Mouse (Mus musculus): ENCODE results near the gene Cd2ap.

DNA sequence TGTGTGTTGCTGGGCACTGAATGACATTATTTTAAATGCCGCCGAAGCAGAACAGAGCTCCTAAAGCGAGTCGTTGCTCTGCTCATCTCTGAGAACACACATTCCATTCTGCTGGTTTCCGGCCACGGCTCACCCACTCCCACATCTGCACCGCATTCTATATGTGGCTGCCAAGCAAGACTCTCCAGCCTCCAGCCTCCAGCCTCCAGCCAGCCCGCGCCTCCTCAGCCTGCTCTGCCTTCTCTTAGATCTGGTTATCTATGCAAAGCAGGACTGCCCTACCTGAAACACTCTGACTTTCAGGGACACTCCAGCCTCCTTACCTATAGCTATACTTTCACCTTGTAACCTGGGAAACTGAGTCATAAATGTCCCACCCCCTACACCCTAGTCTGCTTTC lies 6.8 kb upstream of the Cd2ap start:
- TF ChIP-seq POLR2A (IDR thresholded peaks at IDR 0.05; ENCODE audit: insufficient read depth, low read depth, low read length): no peak
- TF ChIP-seq EP300 (IDR thresholded peaks at IDR 0.05; ENCODE audit: insufficient read depth, low read depth, low read length): no peak
- no peak for TF ChIP-seq CTCF (IDR thresholded peaks at IDR 0.05)

Data from heart, adult 2 months (tissue).